Mouse (Mus musculus): ENCODE measurements around the gene Adar. TPM values are rescaled to one million over a fixed set of nuclear protein-coding genes. Genes with fewer than 3 reads are reported as not detected.

The Adar gene
- polyA plus RNA-seq (2015; fragmentation: Nextera tagmentation; extraction: Ambion mirVana), result 10.4 and 11.7 TPM in 2 replicates

DNA sequence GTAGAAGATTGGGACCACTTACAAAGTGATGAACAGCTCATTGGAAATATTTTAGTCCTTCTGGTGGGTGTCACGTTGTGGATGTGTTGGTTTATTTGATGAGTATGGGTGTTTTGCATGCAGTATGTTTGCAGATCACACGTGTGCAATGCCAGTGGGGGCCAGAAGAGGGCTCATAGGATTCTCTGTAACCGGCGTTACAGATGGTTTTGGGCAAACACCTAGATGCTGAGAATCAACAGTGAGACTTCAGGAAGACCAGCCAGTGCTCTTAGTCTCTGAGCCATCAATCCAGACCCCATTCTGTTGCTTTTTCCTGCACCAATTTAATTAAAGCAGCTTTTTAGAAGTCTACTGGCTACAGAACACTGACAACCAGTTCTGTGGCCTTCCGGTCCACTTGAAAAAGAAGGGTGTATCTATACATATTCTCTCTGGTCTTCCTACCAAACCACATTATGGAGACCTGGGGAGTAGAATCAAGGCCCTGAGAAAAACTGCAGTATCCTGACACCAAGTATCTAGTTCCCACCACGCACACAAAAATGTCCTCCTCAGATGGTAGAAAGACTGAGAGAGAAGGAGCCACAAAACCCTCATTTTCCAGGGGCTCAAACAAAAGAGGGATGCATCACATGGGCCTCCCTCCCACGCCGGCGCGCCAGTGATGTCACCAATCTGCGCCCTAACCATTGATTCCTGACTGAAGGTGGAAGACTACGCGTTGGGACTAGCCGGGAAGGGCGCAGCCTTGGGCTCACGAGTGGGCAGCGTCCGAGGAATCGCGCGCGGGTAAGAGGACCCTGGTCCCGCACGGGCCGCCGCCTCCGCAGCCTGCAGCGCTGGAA lies at the start of gene Adar:
Gene Adar (plus strand): TSS at position 664 of the 848 bp plus-strand sequence.
- 6% methylated on average over 28 of the region's 28 CpGs for WGBS
- Histone ChIP-seq H3K4me1 (peaks cover 14% of the 10 kb centered on the region), H3K27me3 (peaks cover 8% of the 10 kb centered on the region; the same call in 1 of the 2 replicates), H3K9ac (peak within 1 kb of the TSS; percentile 90), H3K9me3 (replicated peaks) (0 out of 2 replicates have a peak, but pooled peaks cover 3% of the 10 kb centered on the region), H3K4me2 (peak within 1 kb of the TSS; percentile 94), H3K4me3 (replicated peaks) (peak within 1 kb of the TSS; percentile 96), H3K36me3 (no peaks in the 10 kb centered on the region), H3K27ac (peak within 1 kb of the TSS; percentile 39; the same call in 1 of the 2 replicates)
- ATAC-seq (replicated peaks; ENCODE audit: low FRiP score), result peak; percentile 79

DNA sequence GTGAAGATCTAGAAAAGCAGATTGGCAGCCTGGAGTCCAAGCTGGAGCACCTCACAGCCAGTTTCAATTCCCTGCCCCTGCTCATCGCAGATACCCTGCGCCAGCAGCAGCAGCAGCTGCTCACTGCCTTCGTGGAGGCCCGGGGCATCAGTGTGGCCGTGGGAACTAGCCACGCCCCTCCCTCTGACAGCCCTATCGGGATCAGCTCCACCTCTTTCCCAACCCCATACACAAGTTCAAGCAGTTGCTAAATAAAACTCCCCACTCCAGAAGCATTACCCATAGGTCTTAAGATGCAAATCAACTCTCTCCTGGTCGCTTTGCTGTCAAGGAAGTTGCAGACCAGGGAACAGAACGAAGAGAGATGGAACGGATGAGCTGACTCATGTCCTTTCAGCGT lies 47.7 kb upstream of the Adar start:
- Histone ChIP-seq H3K9ac (no peak overlapping the region), H3K4me3 (replicated peaks) (no peak overlapping the region), H3K27me3 (no peaks in the 10 kb centered on the region), H3K36me3 (no peaks in the 10 kb centered on the region), H3K27ac (no peak overlapping the region), H3K4me2 (no peak overlapping the region), H3K4me1 (peaks cover 26% of the 10 kb centered on the region), H3K9me3 (replicated peaks) (no peaks in the 10 kb centered on the region)
- WGBS, result 42% methylated on average over 11 of the region's 11 CpGs
- ATAC-seq (replicated peaks; ENCODE audit: low FRiP score), result no peak

DNA sequence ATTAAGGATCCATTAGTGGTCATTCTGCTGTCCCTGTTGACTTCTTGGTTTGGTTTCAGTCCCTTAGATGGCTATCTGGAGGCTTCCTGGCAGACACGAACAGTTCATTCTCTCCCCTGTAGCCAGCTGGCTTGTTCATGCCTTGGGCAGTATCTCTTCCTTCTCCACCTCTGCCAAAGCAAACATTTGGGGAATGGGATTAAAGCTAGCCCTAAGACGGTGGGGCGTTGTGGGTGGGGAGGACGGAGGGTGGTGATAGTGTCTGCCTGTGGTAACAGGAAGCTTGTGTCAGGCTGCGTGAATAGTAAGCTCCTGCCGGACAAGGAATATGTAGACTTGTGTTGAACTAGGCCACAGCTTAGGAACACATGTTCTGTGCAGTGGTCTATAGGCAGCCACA lies 43.5 kb upstream of the Adar start:
- 48% methylated on average over 6 of the region's 6 CpGs for WGBS
- Histone ChIP-seq H3K27me3 (no peaks in the 10 kb centered on the region), H3K9ac (no peak overlapping the region), H3K4me3 (replicated peaks) (no peak overlapping the region), H3K4me2 (no peak overlapping the region), H3K9me3 (replicated peaks) (no peaks in the 10 kb centered on the region), H3K4me1 (peaks cover 11% of the 10 kb centered on the region), H3K36me3 (no peaks in the 10 kb centered on the region), H3K27ac (no peak overlapping the region)
- no peak for ATAC-seq (replicated peaks; ENCODE audit: low FRiP score)

DNA sequence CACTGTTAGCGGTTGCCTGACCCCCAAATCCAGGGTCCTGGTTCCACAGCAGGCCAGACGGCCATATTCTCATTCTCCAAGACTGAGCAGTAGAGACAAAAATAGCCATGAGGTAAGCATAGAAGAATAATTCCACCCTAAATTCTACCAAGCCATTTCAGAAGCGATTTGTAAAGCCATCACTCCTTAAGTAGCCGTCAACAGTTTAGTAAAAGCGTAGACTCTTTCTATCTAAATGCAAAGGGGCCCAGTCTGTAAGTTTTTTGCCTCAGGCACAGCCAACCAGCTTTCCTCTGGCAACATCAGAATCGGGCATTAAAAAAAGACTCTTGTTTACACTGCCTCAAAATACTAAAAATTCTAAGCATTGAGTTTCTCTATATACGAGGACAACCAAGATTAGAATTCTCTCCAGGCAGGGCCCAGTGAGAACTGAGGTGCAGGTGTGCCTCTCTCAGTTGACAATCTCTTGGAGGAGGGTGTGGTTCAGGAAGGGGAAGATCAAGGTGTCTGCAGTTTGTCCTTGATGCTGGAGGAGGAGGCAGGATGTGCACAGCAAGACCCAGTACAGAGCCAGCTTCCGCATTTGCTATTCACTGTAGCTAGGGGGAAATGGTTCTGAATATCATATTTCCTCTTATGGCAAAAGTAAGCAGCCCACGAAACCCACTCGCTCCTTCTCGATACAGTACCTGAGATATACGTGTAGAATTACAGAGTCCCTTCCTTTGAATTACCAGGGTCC lies 42.1 kb upstream of the Adar start:
- Histone ChIP-seq H3K9me3 (replicated peaks) (no peaks in the 10 kb centered on the region), H3K27ac (no peak overlapping the region), H3K27me3 (no peaks in the 10 kb centered on the region), H3K9ac (no peak overlapping the region), H3K4me2 (no peak overlapping the region), H3K4me3 (replicated peaks) (no peak overlapping the region), H3K4me1 (peaks cover 7% of the 10 kb centered on the region), H3K36me3 (no peaks in the 10 kb centered on the region)
- 77% methylated on average over 12 of the region's 12 CpGs for WGBS
- no peak for ATAC-seq (replicated peaks; ENCODE audit: low FRiP score)

DNA sequence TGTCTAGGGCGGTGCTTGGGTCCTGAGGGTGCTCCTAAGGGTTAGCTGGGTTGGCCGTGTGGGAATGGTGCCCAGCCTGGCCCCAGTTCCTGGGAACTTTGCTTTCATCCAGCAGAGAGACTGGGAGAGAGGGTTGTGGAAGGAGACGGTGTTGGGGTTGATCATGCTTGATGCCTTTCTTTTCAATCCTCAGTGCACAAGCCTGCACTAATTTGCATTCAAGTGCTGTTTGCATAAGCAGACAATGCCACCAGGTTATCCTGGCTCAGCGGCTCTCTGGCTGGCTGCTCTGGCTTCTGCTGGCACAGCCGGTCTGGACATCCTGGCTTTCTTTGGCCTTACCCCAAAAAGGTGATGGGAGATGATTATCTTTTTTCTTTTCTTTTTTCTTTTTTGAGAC lies 37.2 kb upstream of the Adar start:
- Histone ChIP-seq H3K4me3 (replicated peaks) (no peak overlapping the region), H3K4me2 (no peak overlapping the region), H3K4me1 (no peaks in the 10 kb centered on the region)

DNA sequence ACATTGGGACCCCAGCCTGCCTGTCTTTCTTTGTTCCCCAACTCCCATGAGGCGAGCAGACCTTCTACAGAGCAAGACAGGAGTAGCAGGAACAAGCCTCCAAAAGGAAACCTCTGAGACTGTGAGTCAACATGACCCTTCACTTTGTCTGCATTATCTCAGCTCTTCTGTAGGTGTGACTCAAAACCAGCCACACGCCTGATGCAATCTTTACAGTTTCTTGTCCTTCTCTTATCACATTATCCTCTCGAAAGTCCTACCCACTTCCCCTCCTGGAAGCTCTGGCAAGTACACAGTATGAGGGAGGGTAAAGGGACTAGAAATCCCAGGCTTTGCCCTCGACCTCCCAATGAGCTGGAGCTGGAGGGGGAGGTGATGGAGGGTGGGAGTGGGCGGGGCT lies 28.8 kb upstream of the Adar start:
- H3K4me3 ChIP-seq (replicated peaks), result no peak overlapping the region
- H3K27me3 ChIP-seq, result peaks cover 4% of the 10 kb centered on the region
- 53% methylated on average over 5 of the region's 5 CpGs for WGBS
- H3K27ac ChIP-seq, result no peak overlapping the region
- no peaks in the 10 kb centered on the region for H3K36me3 ChIP-seq
- H3K9me3 ChIP-seq (replicated peaks), result no peaks in the 10 kb centered on the region
- ATAC-seq (replicated peaks; ENCODE audit: low FRiP score), result no peak
- peaks cover 6% of the 10 kb centered on the region; the same call in 1 of the 2 replicates for H3K4me1 ChIP-seq
- no peak overlapping the region for H3K4me2 ChIP-seq
- H3K9ac ChIP-seq, result no peak overlapping the region

More for the DNA sequence above, 37.2 kb upstream of the Adar start:
- Histone ChIP-seq H3K27ac (no peak overlapping the region), H3K27me3 (no peaks in the 10 kb centered on the region), H3K9me3 (replicated peaks) (no peaks in the 10 kb centered on the region), H3K36me3 (no peaks in the 10 kb centered on the region), H3K9ac (no peak overlapping the region)
- 78% methylated on average over 5 of the region's 5 CpGs for WGBS
- no peak for ATAC-seq (replicated peaks; ENCODE audit: low FRiP score)

DNA sequence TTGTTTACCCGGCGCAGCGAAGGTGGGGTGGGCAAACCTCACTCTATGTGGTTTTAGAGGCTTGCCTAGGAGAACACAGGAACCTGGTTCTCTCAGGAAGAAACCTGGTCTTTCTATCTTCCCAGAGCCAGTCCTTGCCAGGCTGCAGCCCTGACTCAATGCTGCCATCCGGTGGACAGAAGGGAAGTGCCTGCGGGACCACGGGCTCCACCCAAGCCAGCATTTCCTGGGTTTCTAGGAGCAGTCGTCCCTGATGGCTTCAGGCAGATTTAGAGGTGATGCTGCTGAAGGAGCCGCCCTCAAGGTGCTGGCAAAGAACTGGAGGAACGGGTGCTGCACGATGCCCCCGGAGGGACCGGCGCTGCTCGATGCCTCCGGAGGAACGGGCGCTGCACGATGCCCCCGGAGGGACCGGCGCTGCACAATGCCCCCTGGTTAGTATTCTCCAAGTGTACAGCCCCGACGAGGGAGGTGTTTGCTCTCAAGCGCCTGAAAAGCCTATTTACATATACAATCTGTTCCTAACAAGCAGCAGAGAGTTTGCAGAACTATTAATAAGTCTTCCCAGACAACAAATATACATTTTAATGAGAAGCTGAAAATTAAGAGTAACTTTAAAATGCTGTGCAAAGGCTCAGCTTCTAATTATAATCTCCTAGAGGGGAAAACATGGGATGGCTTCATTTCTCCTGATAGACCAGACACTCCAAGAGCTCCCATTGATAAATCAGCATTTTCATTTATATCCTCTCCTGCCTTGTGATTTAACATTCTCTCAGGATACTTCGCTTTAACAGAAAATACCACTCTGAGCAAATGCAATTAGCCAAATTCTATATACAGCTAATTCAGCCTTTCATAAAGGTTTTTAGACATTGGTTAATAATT lies 25.9 kb upstream of the Adar start:
- Histone ChIP-seq H3K9me3 (replicated peaks) (no peaks in the 10 kb centered on the region), H3K4me2 (peak overlapping the region; percentile 83), H3K27ac (no peak overlapping the region), H3K36me3 (no peaks in the 10 kb centered on the region), H3K4me1 (peaks cover 6% of the 10 kb centered on the region; the same call in 1 of the 2 replicates), H3K27me3 (peaks cover 4% of the 10 kb centered on the region), H3K4me3 (replicated peaks) (peak overlapping the region; percentile 51), H3K9ac (peak overlapping the region; percentile 61)
- WGBS, result 5% methylated on average over 25 of the region's 25 CpGs
- 0 out of 2 replicates have a peak, but pooled peaks have one; percentile 86 for ATAC-seq (replicated peaks; ENCODE audit: low FRiP score)

DNA sequence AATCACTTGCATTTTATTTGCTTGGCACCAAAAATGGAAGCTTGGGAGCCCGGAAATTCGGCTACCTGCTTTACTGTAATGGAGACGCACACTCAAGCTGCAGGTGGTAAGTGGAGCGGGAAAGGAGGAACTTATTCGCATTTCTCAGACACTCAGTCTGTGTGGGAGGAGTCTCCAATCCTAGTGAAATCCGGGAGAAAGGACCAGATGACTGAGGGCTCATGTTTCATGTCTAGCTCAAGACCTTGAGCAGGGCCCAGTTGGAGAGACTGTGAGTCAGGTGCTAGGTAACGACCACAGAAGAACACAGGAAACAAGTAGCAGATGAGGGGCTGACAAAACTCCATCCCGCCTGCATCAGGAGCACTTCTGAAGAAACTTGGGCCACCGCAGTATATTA lies 23.0 kb upstream of the Adar start:
- Histone ChIP-seq H3K4me3 (replicated peaks) (no peak overlapping the region), H3K4me1 (peaks cover 3% of the 10 kb centered on the region; the same call in 1 of the 2 replicates), H3K9me3 (replicated peaks) (no peaks in the 10 kb centered on the region), H3K27me3 (peaks cover 4% of the 10 kb centered on the region), H3K27ac (no peak overlapping the region), H3K9ac (no peak overlapping the region), H3K36me3 (no peaks in the 10 kb centered on the region), H3K4me2 (no peak overlapping the region)
- no peak for ATAC-seq (replicated peaks; ENCODE audit: low FRiP score)
- WGBS, result 46% methylated on average over 9 of the region's 9 CpGs

DNA sequence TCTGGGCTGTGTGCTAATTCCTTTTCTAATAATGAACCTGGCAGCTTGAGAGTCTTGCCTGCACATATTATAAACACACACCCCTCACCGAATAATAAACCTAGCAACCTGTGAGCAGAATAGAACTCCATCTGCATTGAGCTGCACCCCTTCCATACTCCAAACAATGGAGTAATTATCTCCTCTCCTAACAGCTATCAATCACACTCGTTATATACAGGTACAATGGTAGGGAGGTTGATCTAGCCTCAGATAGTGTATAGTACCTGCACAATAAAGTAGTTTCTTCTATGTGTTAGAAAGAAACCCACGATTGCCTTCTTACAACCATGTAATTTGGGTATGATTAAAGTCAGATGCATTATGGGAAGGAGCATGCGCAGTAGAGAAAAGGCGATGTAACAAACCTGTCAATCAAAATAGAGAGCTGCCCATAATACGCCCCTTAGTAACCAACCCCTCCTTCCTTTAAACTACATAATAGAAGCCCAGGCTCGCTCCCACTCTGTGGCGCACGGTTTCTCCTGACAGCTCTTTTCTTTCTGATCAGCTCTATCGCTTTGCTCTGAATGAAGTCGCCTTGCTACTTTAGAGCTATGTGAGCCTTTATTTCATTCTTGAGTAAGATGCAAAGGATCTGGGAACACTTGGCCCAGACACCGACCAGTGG lies 18.5 kb upstream of the Adar start:
- WGBS, result 85% methylated on average over 12 of the region's 12 CpGs
- Histone ChIP-seq H3K27me3 (no peaks in the 10 kb centered on the region), H3K4me2 (no peak overlapping the region), H3K4me1 (no peaks in the 10 kb centered on the region), H3K4me3 (replicated peaks) (no peak overlapping the region), H3K9ac (no peak overlapping the region), H3K36me3 (no peaks in the 10 kb centered on the region), H3K9me3 (replicated peaks) (no peaks in the 10 kb centered on the region), H3K27ac (no peak overlapping the region)
- ATAC-seq (replicated peaks; ENCODE audit: low FRiP score), result no peak

DNA sequence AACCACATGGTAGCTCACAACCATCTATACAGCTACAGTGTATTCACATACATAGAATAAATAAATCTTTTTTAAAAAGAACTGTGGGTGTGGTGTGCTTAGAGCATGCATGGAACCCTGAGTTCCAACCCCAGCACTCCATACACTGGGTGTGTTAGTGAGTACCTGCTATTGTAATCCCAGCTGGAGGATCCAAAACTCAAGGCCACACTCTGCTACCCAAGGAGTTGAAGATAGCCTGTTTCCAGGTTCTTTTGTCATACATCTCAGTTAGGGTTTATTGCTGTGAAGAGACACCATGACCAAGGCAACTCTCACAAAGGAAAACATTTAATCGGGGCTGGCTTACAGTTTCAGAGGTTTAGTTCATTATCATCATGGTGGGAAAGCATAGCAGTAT lies 15.9 kb upstream of the Adar start:
- no peak overlapping the region for H3K4me3 ChIP-seq (replicated peaks)
- WGBS, result 92% methylated on average over 1 of the region's 1 CpGs
- no peak overlapping the region for H3K4me2 ChIP-seq
- H3K9ac ChIP-seq, result no peak overlapping the region
- H3K27ac ChIP-seq, result no peak overlapping the region
- H3K4me1 ChIP-seq, result no peaks in the 10 kb centered on the region
- no peaks in the 10 kb centered on the region for H3K36me3 ChIP-seq
- H3K27me3 ChIP-seq, result peaks cover 3% of the 10 kb centered on the region; the same call in 1 of the 2 replicates
- no peak for ATAC-seq (replicated peaks; ENCODE audit: low FRiP score)
- no peaks in the 10 kb centered on the region for H3K9me3 ChIP-seq (replicated peaks)

DNA sequence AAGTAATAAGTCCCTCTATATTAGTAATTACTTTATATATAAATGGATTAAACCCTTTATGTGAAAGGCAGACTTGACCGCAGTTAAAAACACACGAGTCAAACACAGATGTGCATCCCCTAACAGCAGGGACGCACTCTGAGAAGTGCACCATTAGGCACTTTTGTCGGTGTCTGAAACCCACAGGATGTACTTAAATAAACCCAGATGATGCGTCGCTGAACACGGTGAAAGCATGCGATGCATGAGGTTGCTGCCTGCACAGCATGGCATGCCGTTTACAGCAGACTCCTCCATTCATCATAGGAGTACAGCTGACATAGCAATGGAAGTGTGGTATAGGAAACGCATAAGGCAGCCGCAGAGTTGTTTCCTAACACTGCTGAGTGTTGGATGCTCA lies 14.4 kb upstream of the Adar start:
- no peak overlapping the region for H3K9ac ChIP-seq
- H3K27me3 ChIP-seq, result peaks cover 3% of the 10 kb centered on the region; the same call in 1 of the 2 replicates
- H3K27ac ChIP-seq, result no peak overlapping the region
- no peaks in the 10 kb centered on the region for H3K9me3 ChIP-seq (replicated peaks)
- ATAC-seq (replicated peaks; ENCODE audit: low FRiP score), result no peak
- no peak overlapping the region for H3K4me2 ChIP-seq
- no peaks in the 10 kb centered on the region for H3K36me3 ChIP-seq
- 81% methylated on average over 11 of the region's 11 CpGs for WGBS
- no peaks in the 10 kb centered on the region for H3K4me1 ChIP-seq
- H3K4me3 ChIP-seq (replicated peaks), result no peak overlapping the region

Measured in kidney, embryonic 15.5 days (tissue).